Mouse (Mus musculus) neural tube, embryonic 13.5 days (tissue): ENCODE data around the gene Mertk. TPM values are rescaled to one million over a fixed set of nuclear protein-coding genes. Genes with fewer than 3 reads are reported as not detected.
"Not testable (repeated sequence)": the region's sequence is repeated elsewhere in the genome, so short reads cannot be mapped to it uniquely, and the experiment has no call there.

Experiments
- ATAC-seq: fragments of 200-750 bp; cut with Nextera tagmentation; 2 replicates; pipeline ENCODE4 v1.8.0; 2017; ENCODE audit warnings: low read depth, mild to moderate bottlenecking, moderate TSS enrichment, moderate library complexity
- H3K27ac ChIP-seq: fragments of 300-500 bp; sonication (generic); replicated peaks from 2 replicates; pipeline ENCODE4 v1.5.1; 2015; ENCODE audit warnings: moderate library complexity, mild to moderate bottlenecking, inconsistent platforms
- H3K27me3 ChIP-seq: fragments of 300-500 bp; sonication (generic); 2 replicates; pipeline ENCODE4 v1.6.1; 2015; ENCODE audit warnings: mild to moderate bottlenecking, inconsistent platforms
- H3K36me3 ChIP-seq: fragments of 300-500 bp; sonication (generic); 2 replicates; pipeline ENCODE4 v1.6.1; 2015; ENCODE audit warnings: mild to moderate bottlenecking, inconsistent platforms
- H3K4me1 ChIP-seq: fragments of 300-500 bp; sonication (generic); replicated peaks from 2 replicates; pipeline ENCODE4 v1.6.1; 2015; ENCODE audit warnings: inconsistent platforms
- H3K4me2 ChIP-seq: fragments of 300-500 bp; sonication (generic); 2 replicates; pipeline ENCODE4 v1.6.1; 2015; ENCODE audit warnings: inconsistent platforms, mild to moderate bottlenecking, moderate library complexity
- H3K4me3 ChIP-seq: fragments of 300-500 bp; sonication (generic); 2 replicates; pipeline ENCODE4 v1.5.1; 2015; ENCODE audit warnings: mild to moderate bottlenecking, inconsistent platforms
- H3K9ac ChIP-seq: fragments of 300-500 bp; sonication (generic); 2 replicates; pipeline ENCODE4 v1.6.1; 2015; ENCODE audit warnings: moderate library complexity, mild to moderate bottlenecking, inconsistent platforms
- H3K9me3 ChIP-seq: fragments of 300-500 bp; sonication (generic); 2 replicates; pipeline ENCODE4 v1.6.1; 2016; ENCODE audit warnings: inconsistent platforms
- WGBS: fragments of 180-500 bp; shearing (Covaris S2); methylation state at CpG from one replicate; pipeline ENCODE4 v1.1.7; 2015; 5-methylcytosine and 5-hydroxymethylcytosine counted together
- polyA plus RNA-seq: library from polyadenylated mRNA; unstranded; fragments of >200 nt; fragmentation: Nextera tagmentation; extraction: Ambion mirVana; gene quantifications from 2 replicates; pipeline ENCODE4 v1.2.1, GENCODE M21; 2015

The Mertk gene
- polyA plus RNA-seq: 2.2 and 2.4 TPM in 2 replicates

GRCm38 (mm10) chr2:128698693-128699181 lies at the start of gene Mertk:
TSS of gene Mertk (plus strand) at chr2:128698956.
- peak within 1 kb of the TSS; percentile 50 for H3K4me3 ChIP-seq
- WGBS: under 1% methylated on average over 29 of the region's 30 CpGs
- peaks cover 21% of the 10 kb centered on the region for H3K4me1 ChIP-seq
- no peaks in the 10 kb centered on the region for H3K9me3 ChIP-seq
- H3K36me3 ChIP-seq: no peaks in the 10 kb centered on the region
- H3K4me2 ChIP-seq: peak within 1 kb of the TSS; percentile 89
- peak within 1 kb of the TSS; percentile 71 for H3K9ac ChIP-seq
- peak within 1 kb of the TSS; percentile 49 for H3K27ac ChIP-seq
- ATAC-seq: peak; percentile 88
- peaks cover 37% of the 10 kb centered on the region for H3K27me3 ChIP-seq

GRCm38 (mm10) chr2:128680661-128681060 lies 18.1 kb upstream of the Mertk start:
- H3K4me2 ChIP-seq: no peak overlapping the region
- peaks cover 5% of the 10 kb centered on the region for H3K4me1 ChIP-seq
- H3K9me3 ChIP-seq: no peaks in the 10 kb centered on the region
- no peak overlapping the region for H3K27ac ChIP-seq
- H3K27me3 ChIP-seq: no peaks in the 10 kb centered on the region
- 81% methylated on average over 4 of the region's 4 CpGs for WGBS
- H3K36me3 ChIP-seq: peaks cover 71% of the 10 kb centered on the region
- no peak overlapping the region for H3K4me3 ChIP-seq
- no peak for ATAC-seq
- H3K9ac ChIP-seq: no peak overlapping the region

- 0% methylated on average over 58 of the region's 58 CpGs for WGBS
- H3K36me3 ChIP-seq: peaks cover 16% of the 10 kb centered on the region
- H3K4me1 ChIP-seq: peaks cover 21% of the 10 kb centered on the region
- H3K27ac ChIP-seq: peak within 1 kb of the TSS; percentile 90
- ATAC-seq: peak; percentile 98
- H3K4me3 ChIP-seq: peak within 1 kb of the TSS; percentile 99
- H3K4me2 ChIP-seq: peak within 1 kb of the TSS; percentile 79
- no peaks in the 10 kb centered on the region for H3K27me3 ChIP-seq
- H3K9ac ChIP-seq: peak within 1 kb of the TSS; percentile 96
- H3K9me3 ChIP-seq: no peaks in the 10 kb centered on the region
Observed at GRCm38 (mm10) chr2:128686921-128687557, 11.7 kb upstream of the Mertk start, which contains the start of gene Anapc1. TSS of gene Anapc1 (minus strand) at chr2:128687391.

GRCm38 (mm10) chr2:128687558-128688120 lies 11.1 kb upstream of the Mertk start:
- ATAC-seq: peak; percentile 92
- H3K4me2 ChIP-seq: peak overlapping the region; percentile 79
- H3K9me3 ChIP-seq: no peaks in the 10 kb centered on the region
- H3K4me3 ChIP-seq: peak overlapping the region; percentile 99
- peak overlapping the region; percentile 96 for H3K9ac ChIP-seq
- peaks cover 13% of the 10 kb centered on the region for H3K36me3 ChIP-seq
- peaks cover 21% of the 10 kb centered on the region for H3K4me1 ChIP-seq
- no peaks in the 10 kb centered on the region for H3K27me3 ChIP-seq
- peak overlapping the region; percentile 90 for H3K27ac ChIP-seq
- WGBS: 45% methylated on average over 10 of the region's 10 CpGs

GRCm38 (mm10) chr2:128692336-128692735 lies 6.4 kb upstream of the Mertk start:
- H3K27ac ChIP-seq: no peak overlapping the region

GRCm38 (mm10) chr2:128692771-128693170 lies 6.0 kb upstream of the Mertk start:
- Histone ChIP-seq H3K9ac (no peak overlapping the region), H3K9me3 (no peaks in the 10 kb centered on the region), H3K27me3 (peaks cover 9% of the 10 kb centered on the region; the same call in 1 of the 2 replicates), H3K4me1 (peaks cover 8% of the 10 kb centered on the region), H3K4me2 (no peak overlapping the region), H3K27ac (no peak overlapping the region), H3K36me3 (no peaks in the 10 kb centered on the region), H3K4me3 (no peak overlapping the region)
- 91% methylated on average over 10 of the region's 10 CpGs for WGBS
- no peak for ATAC-seq

More at GRCm38 (mm10) chr2:128692336-128692735, 6.4 kb upstream of the Mertk start:
- no peak overlapping the region for H3K4me3 ChIP-seq
- H3K36me3 ChIP-seq: no peaks in the 10 kb centered on the region
- H3K4me1 ChIP-seq: peaks cover 6% of the 10 kb centered on the region; the same call in 1 of the 2 replicates
- H3K9me3 ChIP-seq: no peaks in the 10 kb centered on the region
- H3K9ac ChIP-seq: no peak overlapping the region
- H3K27me3 ChIP-seq: peaks cover 5% of the 10 kb centered on the region; the same call in 1 of the 2 replicates
- ATAC-seq: no peak
- H3K4me2 ChIP-seq: no peak overlapping the region
- WGBS: 75% methylated on average over 14 of the region's 14 CpGs

GRCm38 (mm10) chr2:128693236-128693635 lies 5.5 kb upstream of the Mertk start:
- no peak overlapping the region for H3K4me2 ChIP-seq
- WGBS: 77% methylated on average over 4 of the region's 4 CpGs
- no peak for ATAC-seq
- peaks cover 14% of the 10 kb centered on the region for H3K27me3 ChIP-seq
- H3K4me1 ChIP-seq: peaks cover 7% of the 10 kb centered on the region
- no peaks in the 10 kb centered on the region for H3K9me3 ChIP-seq
- H3K4me3 ChIP-seq: no peak overlapping the region
- H3K9ac ChIP-seq: no peak overlapping the region
- no peak overlapping the region for H3K27ac ChIP-seq
- H3K36me3 ChIP-seq: no peaks in the 10 kb centered on the region

- WGBS: 84% methylated on average over 2 of the region's 3 CpGs
- H3K9ac ChIP-seq, ATAC-seq, H3K4me2 ChIP-seq, H3K27ac ChIP-seq, H3K4me3 ChIP-seq, H3K36me3 ChIP-seq, H3K9me3 ChIP-seq: not testable (repeated sequence)
- Histone ChIP-seq H3K4me1 (peaks cover 13% of the 10 kb centered on the region), H3K27me3 (peaks cover 20% of the 10 kb centered on the region)
Observed at GRCm38 (mm10) chr2:128693828-128694227, 4.9 kb upstream of the Mertk start.

- Histone ChIP-seq H3K4me2 (no peak overlapping the region), H3K4me3 (no peak overlapping the region), H3K9ac (no peak overlapping the region), H3K27me3 (peaks cover 27% of the 10 kb centered on the region), H3K36me3 (no peaks in the 10 kb centered on the region), H3K27ac (no peak overlapping the region), H3K4me1 (peaks cover 20% of the 10 kb centered on the region), H3K9me3 (no peaks in the 10 kb centered on the region)
- ATAC-seq: no peak
Observed at GRCm38 (mm10) chr2:128694548-128694947, 4.2 kb upstream of the Mertk start.

GRCm38 (mm10) chr2:128696426-128696825 lies 2.3 kb upstream of the Mertk start:
- no peak overlapping the region for H3K4me3 ChIP-seq
- 0 out of 2 replicates have a peak overlapping the region, but pooled peaks have one; percentile 6 for H3K9ac ChIP-seq
- no peak for ATAC-seq
- no peak overlapping the region for H3K27ac ChIP-seq
- no peaks in the 10 kb centered on the region for H3K36me3 ChIP-seq
- WGBS: 80% methylated on average over 3 of the region's 3 CpGs
- peaks cover 37% of the 10 kb centered on the region for H3K27me3 ChIP-seq
- H3K4me1 ChIP-seq: peaks cover 21% of the 10 kb centered on the region
- no peaks in the 10 kb centered on the region for H3K9me3 ChIP-seq
- H3K4me2 ChIP-seq: no peak overlapping the region

- Histone ChIP-seq H3K9ac (no peak overlapping the region), H3K4me1 (peaks cover 21% of the 10 kb centered on the region), H3K9me3 (no peaks in the 10 kb centered on the region), H3K4me2 (no peak overlapping the region), H3K27ac (no peak overlapping the region), H3K27me3 (peaks cover 37% of the 10 kb centered on the region), H3K36me3 (no peaks in the 10 kb centered on the region), H3K4me3 (no peak overlapping the region)
- no peak for ATAC-seq
- WGBS: 91% methylated on average over 1 of the region's 1 CpGs
Observed at GRCm38 (mm10) chr2:128697047-128697446, 1.7 kb upstream of the Mertk start.

- Histone ChIP-seq H3K27me3 (peaks cover 37% of the 10 kb centered on the region), H3K4me2 (peak overlapping the region; percentile 89), H3K27ac (no peak overlapping the region), H3K9me3 (no peaks in the 10 kb centered on the region), H3K36me3 (no peaks in the 10 kb centered on the region), H3K4me1 (peaks cover 21% of the 10 kb centered on the region), H3K9ac (peak overlapping the region; percentile 71; the same call in 1 of the 2 replicates), H3K4me3 (no peak overlapping the region)
- WGBS: 52% methylated on average over 5 of the region's 5 CpGs
- ATAC-seq: no peak
Observed at GRCm38 (mm10) chr2:128697566-128697965, 1.2 kb upstream of the Mertk start.
